Mouse (Mus musculus) heart, embryonic 10.5 days (tissue): ENCODE results near the gene Frs2. TPM values are rescaled to one million over a fixed set of nuclear protein-coding genes. Genes with fewer than 3 reads are reported as not detected.

Source experiments
- DNase-seq: peaks from one replicate; pipeline ENCODE4 v3.0.0-alpha.2; 2017; ENCODE audit warnings: low spot score
- H3K27ac ChIP-seq: fragments of 300-500 bp; sonication (generic); 2 replicates; pipeline ENCODE4 v1.5.1; 2016; ENCODE audit warnings: mild to moderate bottlenecking
- H3K27me3 ChIP-seq: fragments of 300-500 bp; sonication (generic); 2 replicates; pipeline ENCODE4 v1.6.1; 2016; ENCODE audit warnings: mild to moderate bottlenecking; ENCODE audit not compliant: poor library complexity, insufficient read depth, severe bottlenecking
- H3K36me3 ChIP-seq: fragments of 300-500 bp; sonication (generic); 2 replicates; pipeline ENCODE4 v1.6.1; 2016; ENCODE audit warnings: mild to moderate bottlenecking, moderate library complexity
- H3K4me1 ChIP-seq: fragments of 300-500 bp; sonication (generic); 2 replicates; pipeline ENCODE4 v1.6.1; 2016; ENCODE audit warnings: mild to moderate bottlenecking
- H3K4me3 ChIP-seq: fragments of 300-500 bp; sonication (generic); 2 replicates; pipeline ENCODE4 v1.5.1; 2016; ENCODE audit warnings: mild to moderate bottlenecking, moderate library complexity
- H3K9me3 ChIP-seq: fragments of 300-500 bp; sonication (generic); 2 replicates; pipeline ENCODE4 v1.6.1; 2016; ENCODE audit warnings: mild to moderate bottlenecking, moderate library complexity
- WGBS: fragments of 180-500 bp; shearing (Covaris S2); methylation state at CpG from one replicate; pipeline ENCODE4 v1.1.7; 2016; 5-methylcytosine and 5-hydroxymethylcytosine counted together
- polyA plus RNA-seq: library from polyadenylated mRNA; unstranded; fragments of >200 nt; fragmentation: Nextera tagmentation; extraction: Ambion mirVana; gene quantifications from 2 replicates; pipeline ENCODE4 v1.2.1, GENCODE M21; 2016

The Frs2 gene
- polyA plus RNA-seq, 1 experiment from 2014 or later: 20.0 TPM

GRCm38 (mm10) chr10:117162662-117163061 is 14.3 kb upstream of the Frs2 start:
- Histone ChIP-seq H3K4me1 (peaks cover 19% of the 10 kb centered on the region; the same call in 1 of the 2 replicates), H3K27me3 (no peaks in the 10 kb centered on the region)

GRCm38 (mm10) chr10:117160099-117160498 is 11.8 kb upstream of the Frs2 start:
- no peak for DNase-seq
- H3K4me3 ChIP-seq: no peak overlapping the region
- peaks cover 17% of the 10 kb centered on the region; the same call in 1 of the 2 replicates for H3K4me1 ChIP-seq
- no peaks in the 10 kb centered on the region for H3K27me3 ChIP-seq
- H3K9me3 ChIP-seq: no peaks in the 10 kb centered on the region
- 54% methylated on average over 11 of the region's 11 CpGs for WGBS
- no peak overlapping the region for H3K27ac ChIP-seq
- no peaks in the 10 kb centered on the region for H3K36me3 ChIP-seq

More at GRCm38 (mm10) chr10:117162662-117163061, 14.3 kb upstream of the Frs2 start:
- Histone ChIP-seq H3K27ac (0 out of 2 replicates have a peak overlapping the region, but pooled peaks have one; percentile 29), H3K4me3 (peak overlapping the region; percentile 29; the same call in 1 of the 2 replicates), H3K36me3 (no peaks in the 10 kb centered on the region), H3K9me3 (no peaks in the 10 kb centered on the region)
- DNase-seq: no peak
- WGBS: 36% methylated on average over 11 of the region's 11 CpGs

- H3K27ac ChIP-seq: peak overlapping the region; percentile 85
- WGBS: 15% methylated on average over 7 of the region's 7 CpGs
- H3K27me3 ChIP-seq: no peaks in the 10 kb centered on the region
- peaks cover 24% of the 10 kb centered on the region for H3K4me1 ChIP-seq
- H3K36me3 ChIP-seq: no peaks in the 10 kb centered on the region
- no peaks in the 10 kb centered on the region for H3K9me3 ChIP-seq
- no peak overlapping the region; the same call in 1 of the 2 replicates for H3K4me3 ChIP-seq
- DNase-seq: no peak
These were observed 3.9 kb upstream of the Frs2 start for GRCm38 (mm10) chr10:117152247-117152646.

- Histone ChIP-seq H3K4me3 (peak overlapping the region; percentile 99), H3K9me3 (no peaks in the 10 kb centered on the region), H3K27me3 (no peaks in the 10 kb centered on the region), H3K36me3 (no peaks in the 10 kb centered on the region), H3K4me1 (peaks cover 28% of the 10 kb centered on the region), H3K27ac (peak overlapping the region; percentile 85)
- DNase-seq: no peak
- WGBS: 44% methylated on average over 4 of the region's 4 CpGs
These were observed 3.3 kb upstream of the Frs2 start for GRCm38 (mm10) chr10:117151676-117152075.

GRCm38 (mm10) chr10:117151241-117151640 is 2.9 kb upstream of the Frs2 start:
- peak overlapping the region; percentile 85 for H3K27ac ChIP-seq
- DNase-seq: no peak

GRCm38 (mm10) chr10:117150764-117151163 is 2.4 kb upstream of the Frs2 start:
- Histone ChIP-seq H3K4me3 (peak overlapping the region; percentile 99), H3K36me3 (no peaks in the 10 kb centered on the region), H3K4me1 (peaks cover 37% of the 10 kb centered on the region), H3K27ac (peak overlapping the region; percentile 76; the same call in 1 of the 2 replicates), H3K9me3 (no peaks in the 10 kb centered on the region), H3K27me3 (no peaks in the 10 kb centered on the region)
- WGBS: 11% methylated on average over 10 of the region's 10 CpGs
- DNase-seq: no peak

More at GRCm38 (mm10) chr10:117151241-117151640, 2.9 kb upstream of the Frs2 start:
- Histone ChIP-seq H3K27me3 (no peaks in the 10 kb centered on the region), H3K9me3 (no peaks in the 10 kb centered on the region), H3K36me3 (no peaks in the 10 kb centered on the region), H3K4me1 (peaks cover 32% of the 10 kb centered on the region), H3K4me3 (peak overlapping the region; percentile 99)
- 7% methylated on average over 11 of the region's 11 CpGs for WGBS

GRCm38 (mm10) chr10:117149942-117150617 is 1.7 kb upstream of the Frs2 start:
- peak; percentile 92 for DNase-seq
- peaks cover 44% of the 10 kb centered on the region for H3K4me1 ChIP-seq
- H3K9me3 ChIP-seq: no peaks in the 10 kb centered on the region
- under 1% methylated on average over 23 of the region's 23 CpGs for WGBS
- H3K36me3 ChIP-seq: no peaks in the 10 kb centered on the region
- H3K4me3 ChIP-seq: peak overlapping the region; percentile 99
- peak overlapping the region; percentile 98 for H3K27ac ChIP-seq
- H3K27me3 ChIP-seq: no peaks in the 10 kb centered on the region

- H3K4me3 ChIP-seq: peak overlapping the region; percentile 99
These were observed 907 bp upstream of the Frs2 start for GRCm38 (mm10) chr10:117149241-117149640.

GRCm38 (mm10) chr10:117147463-117148360 is 622 bp downstream of the Frs2 start:
- Histone ChIP-seq H3K9me3 (no peaks in the 10 kb centered on the region), H3K36me3 (no peaks in the 10 kb centered on the region), H3K27me3 (no peaks in the 10 kb centered on the region), H3K27ac (peak overlapping the region; percentile 98), H3K4me1 (peaks cover 56% of the 10 kb centered on the region), H3K4me3 (peak overlapping the region; percentile 99)
- WGBS: under 1% methylated on average over 56 of the region's 72 CpGs
- DNase-seq: no peak

More at GRCm38 (mm10) chr10:117149241-117149640, 907 bp upstream of the Frs2 start:
- Histone ChIP-seq H3K4me1 (peaks cover 52% of the 10 kb centered on the region), H3K27me3 (no peaks in the 10 kb centered on the region), H3K27ac (peak overlapping the region; percentile 98; the same call in 1 of the 2 replicates), H3K9me3 (no peaks in the 10 kb centered on the region), H3K36me3 (no peaks in the 10 kb centered on the region)
- WGBS: 16% methylated on average over 7 of the region's 7 CpGs
- DNase-seq: no peak

- 20% methylated on average over 9 of the region's 9 CpGs for WGBS
- Histone ChIP-seq H3K27me3 (no peaks in the 10 kb centered on the region), H3K27ac (peak overlapping the region; percentile 69), H3K4me1 (peaks cover 45% of the 10 kb centered on the region), H3K36me3 (no peaks in the 10 kb centered on the region), H3K9me3 (no peaks in the 10 kb centered on the region), H3K4me3 (peak overlapping the region; percentile 99)
- no peak for DNase-seq
These were observed 1.9 kb downstream of the Frs2 start for GRCm38 (mm10) chr10:117146421-117146820.

GRCm38 (mm10) chr10:117145546-117146265 is 2.6 kb downstream of the Frs2 start:
- peaks cover 47% of the 10 kb centered on the region for H3K4me1 ChIP-seq
- no peaks in the 10 kb centered on the region for H3K9me3 ChIP-seq
- no peaks in the 10 kb centered on the region for H3K27me3 ChIP-seq
- WGBS: 47% methylated on average over 8 of the region's 8 CpGs
- no peak for DNase-seq
- H3K4me3 ChIP-seq: peak overlapping the region; percentile 99
- H3K36me3 ChIP-seq: no peaks in the 10 kb centered on the region
- H3K27ac ChIP-seq: peak overlapping the region; percentile 69

- Histone ChIP-seq H3K36me3 (no peaks in the 10 kb centered on the region), H3K27me3 (no peaks in the 10 kb centered on the region), H3K27ac (no peak overlapping the region; the same call in 1 of the 2 replicates), H3K4me1 (peaks cover 40% of the 10 kb centered on the region), H3K9me3 (no peaks in the 10 kb centered on the region), H3K4me3 (no peak overlapping the region)
- no peak for DNase-seq
- whole genome bisulfite sequencing: 56% methylated on average over 6 of the region's 6 CpGs
These were observed 3.7 kb downstream of the Frs2 start for GRCm38 (mm10) chr10:117144628-117145027.
